Comparison of ENCODE assay signal across 8 mouse cellular contexts in genomic region chr11:101143338-101144225, GRCm38 (mm10). TPM values are rescaled to one million over a fixed set of nuclear protein-coding genes. Genes with fewer than 3 reads are reported as not detected.
DNase-seq lines count a peak whose midpoint lies in the region; ATAC-seq lines count a peak whose summit lies in the region.

No protein-coding gene starts in this region.

- peaks cover 27% of the 10 kb centered on the region for H3K4me1 ChIP-seq in embryonic facial prominence, embryonic 13.5 days

- no peak for ATAC-seq in embryonic facial prominence, embryonic 13.5 days (ENCODE audit: insufficient number of reproducible peaks, insufficient read depth, low FRiP score, low TSS enrichment, low read depth)

- DNase-seq in layer of hippocampus, adult 9-11 months, result peak; percentile 53
- no peak for DNase-seq in layer of hippocampus, adult 11-12 months (ENCODE audit: low spot score)
- peak; percentile 88 for DNase-seq in MN1 (ENCODE audit: low spot score)
- peak; percentile 81 for DNase-seq in induced T-regulatory cell, adult 2 months (ENCODE audit: low read depth)
- DNase-seq in spleen, postnatal 36 days (ENCODE audit: low spot score in 2 of 2), result peak; percentile 65 to 66
- no peak for DNase-seq in urinary bladder, postnatal 4 days (ENCODE audit: low spot score in 2 of 2)

- WGBS in embryonic facial prominence, embryonic 13.5 days, result 21% methylated on average over 19 of the region's 19 CpGs
- 0% methylated on average over 15 of the region's 19 CpGs for WGBS in macrophage (ENCODE audit: missing documents)

- H3K4me3 ChIP-seq in embryonic facial prominence, embryonic 13.5 days, result peak overlapping the region; percentile 36
- peak overlapping the region; percentile 24 for H3K4me3 ChIP-seq in macrophage (ENCODE audit: inconsistent target)

- H3K27ac ChIP-seq in embryonic facial prominence, embryonic 13.5 days, result no peak overlapping the region
- H3K27ac ChIP-seq in macrophage, result 0 out of 2 replicates have a peak overlapping the region, but pooled peaks have one; percentile 22

- H3K9me3 ChIP-seq in embryonic facial prominence, embryonic 13.5 days, result no peaks in the 10 kb centered on the region

- H3K79me2 ChIP-seq in macrophage (ENCODE audit: inconsistent target), result no peaks in the 10 kb centered on the region

- no peaks in the 10 kb centered on the region for H3K36me3 ChIP-seq in embryonic facial prominence, embryonic 13.5 days
- H3K36me3 ChIP-seq in macrophage (ENCODE audit: inconsistent target), result no peaks in the 10 kb centered on the region

- H3K27me3 ChIP-seq in embryonic facial prominence, embryonic 13.5 days, result peaks cover 18% of the 10 kb centered on the region; the same call in 1 of the 2 replicates

- peak overlapping the region; percentile 64 for H3K9ac ChIP-seq in embryonic facial prominence, embryonic 13.5 days

- peak overlapping the region; percentile 65 for H3K4me2 ChIP-seq in embryonic facial prominence, embryonic 13.5 days

RNA-seq across cellular contexts. Expression of gene Tubg2, which starts 12.1 kb away (rescaled TPM):
- polyA plus RNA-seq in embryonic facial prominence, embryonic 13.5 days (2015; fragmentation: Nextera tagmentation; extraction: Ambion mirVana), result 12.6 and 12.9 TPM in 2 replicates
- under 1 TPM in 1 of 26 experiments, not detected in 25; 0.76 TPM for total RNA-seq in macrophage (2018; cell fraction: chromatin; rRNA removed)
- total RNA-seq in macrophage (2018; cell fraction: cytosol; rRNA removed), result under 1 TPM in 16 of 26 experiments, not detected in 10; 0.05 to 0.40 (median 0.13) TPM
- under 1 TPM in 1 of 26 experiments, not detected in 25; 0.30 TPM for total RNA-seq in macrophage (2018; cell fraction: nucleus; rRNA removed)
- polyA plus RNA-seq in macrophage (2018), result 0.13 TPM in 1 of 3 replicates, not detected in the others

RNA-seq across cellular contexts. Expression of gene Tubg1, which starts 23.8 kb away (rescaled TPM):
- polyA plus RNA-seq in embryonic facial prominence, embryonic 13.5 days (2015; fragmentation: Nextera tagmentation; extraction: Ambion mirVana), result 69.7 and 77.2 TPM in 2 replicates
- total RNA-seq in macrophage (2018; cell fraction: chromatin; rRNA removed), result 1 to 10 TPM in 17 of 26 experiments, under 1 TPM in 8, not detected in 1; 0.50 to 8.3 (median 2.8) TPM
- 10 to 100 TPM in 19 of 26 experiments, 1 to 10 TPM in 7; 5.5 to 19.4 (median 11.8) TPM for total RNA-seq in macrophage (2018; cell fraction: cytosol; rRNA removed)
- 1 to 10 TPM; 1.0 to 9.5 (median 3.0) TPM for total RNA-seq in macrophage (2018; cell fraction: nucleus; rRNA removed)
- polyA plus RNA-seq in macrophage (2018), result 10.9 to 24.7 TPM (median 23.0 TPM) in 3 replicates

RNA-seq across cellular contexts. Expression of gene Retreg3, which starts 23.9 kb away (rescaled TPM):
- polyA plus RNA-seq in embryonic facial prominence, embryonic 13.5 days (2015; fragmentation: Nextera tagmentation; extraction: Ambion mirVana), result 19.2 and 21.4 TPM in 2 replicates
- 10 to 100 TPM in 24 of 26 experiments, 1 to 10 TPM in 2; 9.4 to 45.9 (median 27.7) TPM for total RNA-seq in macrophage (2018; cell fraction: chromatin; rRNA removed)
- total RNA-seq in macrophage (2018; cell fraction: cytosol; rRNA removed), result 10 to 100 TPM; 38.7 to 73.9 (median 62.2) TPM
- 10 to 100 TPM; 19.5 to 79.0 (median 54.6) TPM for total RNA-seq in macrophage (2018; cell fraction: nucleus; rRNA removed)
- 38.2 to 59.4 TPM (median 44.0 TPM) in 3 replicates for polyA plus RNA-seq in macrophage (2018)

RNA-seq across cellular contexts. Expression of gene Cntnap1, which starts 26.7 kb away (rescaled TPM):
- 0.50 and 1.2 TPM in 2 replicates for polyA plus RNA-seq in embryonic facial prominence, embryonic 13.5 days (2015; fragmentation: Nextera tagmentation; extraction: Ambion mirVana)
- total RNA-seq in macrophage (2018; cell fraction: chromatin; rRNA removed), result 10 to 100 TPM in 1 of 26 experiments, 1 to 10 TPM in 25; 1.2 to 11.0 (median 5.9) TPM
- total RNA-seq in macrophage (2018; cell fraction: cytosol; rRNA removed), result under 1 TPM; 0.05 to 0.71 (median 0.26) TPM
- total RNA-seq in macrophage (2018; cell fraction: nucleus; rRNA removed), result 1 to 10 TPM in 23 of 26 experiments, under 1 TPM in 3; 0.46 to 5.0 (median 2.9) TPM
- 0.17 to 0.34 TPM (median 0.27 TPM) in 3 replicates for polyA plus RNA-seq in macrophage (2018)

RNA-seq across cellular contexts. Expression of gene Plekhh3, which starts 27.6 kb away (rescaled TPM):
- 9.7 and 10.2 TPM in 2 replicates for polyA plus RNA-seq in embryonic facial prominence, embryonic 13.5 days (2015; fragmentation: Nextera tagmentation; extraction: Ambion mirVana)
- 10 to 100 TPM in 1 of 26 experiments, 1 to 10 TPM in 20, under 1 TPM in 5; 0.28 to 11.1 (median 3.6) TPM for total RNA-seq in macrophage (2018; cell fraction: chromatin; rRNA removed)
- total RNA-seq in macrophage (2018; cell fraction: cytosol; rRNA removed), result 1 to 10 TPM in 25 of 26 experiments, under 1 TPM in 1; 0.43 to 4.4 (median 2.8) TPM
- total RNA-seq in macrophage (2018; cell fraction: nucleus; rRNA removed), result 1 to 10 TPM in 25 of 26 experiments, under 1 TPM in 1; 0.82 to 8.3 (median 3.4) TPM
- 0.67 to 3.1 TPM (median 2.7 TPM) in 3 replicates for polyA plus RNA-seq in macrophage (2018)

Comparison
In these comparisons a context has a peak if more than half of its experiments do, and no peak if none do; other contexts are left out.
1. DNase-seq: peak in layer of hippocampus, adult 9-11 months (single experiment), MN1 (single experiment), induced T-regulatory cell, adult 2 months (single experiment) and spleen, postnatal 36 days (2 of 2); none in layer of hippocampus, adult 11-12 months (single experiment) and urinary bladder, postnatal 4 days (0 of 2).
2. RNA of gene Tubg2, which starts 12.1 kb away (polyA plus RNA-seq): 12.6 to 12.9 TPM in embryonic facial prominence, embryonic 13.5 days; 0.13 TPM in macrophage; every median in the first group is over 10 times any median in the second.